ENCODE assay signal across 9 mouse cellular contexts in genomic region chrX:141724391-141724891, GRCm38 (mm10). TPM values are rescaled to one million over a fixed set of nuclear protein-coding genes. Genes with fewer than 3 reads are reported as not detected.
DNase-seq lines count a peak whose midpoint lies in the region; ATAC-seq lines count a peak whose summit lies in the region.
"Had no signal": no experiment of that assay in that cellular context is flagged by ENCODE, and none has a peak within 500 bp of the region (broad histone marks: within the 10 kb centered on the region; RNA-seq: fewer than 3 reads in every experiment).

No protein-coding gene starts in this region.

- WGBS in heart, embryonic 12.5 days = 17% methylated on average over 52 of the region's 52 CpGs

- no peak overlapping the region for H3K27ac ChIP-seq in heart, embryonic 12.5 days (ENCODE audit: poor library complexity, severe bottlenecking)

- peak overlapping the region; percentile 49 for H3K4me3 ChIP-seq in heart, embryonic 12.5 days

- peak overlapping the region; percentile 82 for H3K4me2 ChIP-seq in heart, embryonic 12.5 days

- ATAC-seq in heart, embryonic 12.5 days (ENCODE audit: insufficient number of reproducible peaks, low FRiP score) = no peak
- peak; percentile 25; the same call in 1 of the 2 replicates for ATAC-seq in granulocyte monocyte progenitor cell, adult 5-6 weeks (replicated peaks; ENCODE audit: poor library complexity, severe bottlenecking)
- ATAC-seq in megakaryocyte progenitor cell, adult 5-6 weeks (replicated peaks; ENCODE audit: poor library complexity) = peak; percentile 40; the same call in 1 of the 2 replicates

- no peak for DNase-seq in heart, adult 18-20 months
- DNase-seq in ZHBTc4 (ENCODE audit: low read depth, low spot score) = peak; percentile 43
- no peak for DNase-seq in gastrocnemius, postnatal 4 days (ENCODE audit: low spot score in 2 of 2)
- DNase-seq in right cerebral cortex, adult 18-20 months = no peak
- no peak for DNase-seq in testis, postnatal 14 days (ENCODE audit: low spot score)

- H3K9me3 ChIP-seq in heart, embryonic 12.5 days (replicated peaks) = no peaks in the 10 kb centered on the region; the same call in 1 of the 2 replicates
- H3K9me3 ChIP-seq: G1E had no signal

- no peaks in the 10 kb centered on the region for H3K36me3 ChIP-seq in heart, embryonic 12.5 days
- H3K36me3 ChIP-seq: G1E had no signal

- no peak overlapping the region for H3K9ac ChIP-seq in heart, embryonic 12.5 days

- H3K4me1 ChIP-seq in heart, embryonic 12.5 days (replicated peaks) = 0 out of 2 replicates have a peak, but pooled peaks cover 2% of the 10 kb centered on the region

- H3K27me3 ChIP-seq in heart, embryonic 12.5 days (replicated peaks) = peaks cover 64% of the 10 kb centered on the region

RNA-seq across cellular contexts. Expression of gene Irs4, which starts 0.6 kb away (rescaled TPM):
- polyA plus RNA-seq in heart, embryonic 12.5 days (2016; fragmentation: Nextera tagmentation; extraction: Ambion mirVana) = not detected in 2 replicates
- total RNA-seq in heart, adult 18-20 months (2021) = not detected
- not detected in 2 replicates for total RNA-seq in granulocyte monocyte progenitor cell, adult 5-6 weeks (2014; fragmentation: Nextera tagmentation)
- total RNA-seq in granulocyte monocyte progenitor cell, adult 5-6 weeks (2017) = not detected in 2 replicates
- total RNA-seq in megakaryocyte progenitor cell, adult 5-6 weeks (2015) = not detected in 2 replicates
- not detected in 2 replicates for total RNA-seq in megakaryocyte progenitor cell, adult 5-6 weeks (2017)
- total RNA-seq in gastrocnemius, postnatal 4 days (2021) = under 1 TPM in 1 of 2 experiments, not detected in 1; 0.05 TPM
- polyA plus RNA-seq: G1E had no signal
